Mouse (Mus musculus): ENCODE measurements around the gene Prrc2a. TPM values are rescaled to one million over a fixed set of nuclear protein-coding genes. Genes with fewer than 3 reads are reported as not detected.

The Prrc2a gene
- polyA plus RNA-seq, 1 experiment, result 352 TPM

GRCm38 (mm10) chr17:35168541-35169207 is 4.0 kb upstream of the Prrc2a start:
- no peak overlapping the region for H3K27ac ChIP-seq (ENCODE audit: insufficient read depth, low read depth, low read length)
- H3K4me1 ChIP-seq (ENCODE audit: control insufficient read depth, insufficient read depth, insufficient read length, low read length), result peaks cover 17% of the 10 kb centered on the region
- whole genome bisulfite sequencing, result 10% methylated on average over 4 of the region's 4 CpGs
- H3K4me3 ChIP-seq (ENCODE audit: low read depth, low read length), result no peak overlapping the region
- no peaks in the 10 kb centered on the region for H3K27me3 ChIP-seq (ENCODE audit: control insufficient read depth, insufficient read depth, low read length)
- H3K36me3 ChIP-seq (ENCODE audit: control insufficient read depth, insufficient read depth, low read length), result no peaks in the 10 kb centered on the region
- TF ChIP-seq CTCF (IDR thresholded peaks at IDR 0.05; ENCODE audit: extremely low read depth, insufficient read length, insufficient replicate concordance, low read depth, low read length), result peak; percentile 32; the same call in 1 of the 2 replicates
- no peak for TF ChIP-seq POLR2A (IDR thresholded peaks at IDR 0.05; ENCODE audit: low read depth, low read length)

GRCm38 (mm10) chr17:35167794-35168193 is 3.1 kb upstream of the Prrc2a start:
- WGBS, result 88% methylated on average over 7 of the region's 7 CpGs
- no peaks in the 10 kb centered on the region for H3K36me3 ChIP-seq (ENCODE audit: control insufficient read depth, insufficient read depth, low read length)
- H3K27me3 ChIP-seq (ENCODE audit: control insufficient read depth, insufficient read depth, low read length), result no peaks in the 10 kb centered on the region
- peaks cover 13% of the 10 kb centered on the region for H3K4me1 ChIP-seq (ENCODE audit: control insufficient read depth, insufficient read depth, insufficient read length, low read length)
- TF ChIP-seq CTCF (IDR thresholded peaks at IDR 0.05; ENCODE audit: extremely low read depth, insufficient read length, insufficient replicate concordance, low read depth, low read length) (no peak), POLR2A (IDR thresholded peaks at IDR 0.05; ENCODE audit: low read depth, low read length) (no peak)
- no peak overlapping the region for H3K27ac ChIP-seq (ENCODE audit: insufficient read depth, low read depth, low read length)
- no peak overlapping the region for H3K4me3 ChIP-seq (ENCODE audit: low read depth, low read length)

GRCm38 (mm10) chr17:35166352-35167035 is 1.8 kb upstream of the Prrc2a start:
- no peaks in the 10 kb centered on the region for H3K27me3 ChIP-seq (ENCODE audit: control insufficient read depth, insufficient read depth, low read length)
- peaks cover 7% of the 10 kb centered on the region; the same call in 1 of the 2 replicates for H3K36me3 ChIP-seq (ENCODE audit: control insufficient read depth, insufficient read depth, low read length)
- H3K27ac ChIP-seq (ENCODE audit: insufficient read depth, low read depth, low read length), result no peak overlapping the region
- WGBS, result 66% methylated on average over 8 of the region's 8 CpGs
- no peak overlapping the region for H3K4me3 ChIP-seq (ENCODE audit: low read depth, low read length)
- H3K4me1 ChIP-seq (ENCODE audit: control insufficient read depth, insufficient read depth, insufficient read length, low read length), result peaks cover 10% of the 10 kb centered on the region; the same call in 1 of the 2 replicates
- TF ChIP-seq POLR2A (IDR thresholded peaks at IDR 0.05; ENCODE audit: low read depth, low read length) (no peak), CTCF (IDR thresholded peaks at IDR 0.05; ENCODE audit: extremely low read depth, insufficient read length, insufficient replicate concordance, low read depth, low read length) (peak; percentile 19; the same call in 1 of the 2 replicates)

- Histone ChIP-seq H3K36me3 (ENCODE audit: control insufficient read depth, insufficient read depth, low read length) (peaks cover 16% of the 10 kb centered on the region), H3K27ac (ENCODE audit: insufficient read depth, low read depth, low read length) (peak overlapping the region; percentile 38), H3K27me3 (ENCODE audit: control insufficient read depth, insufficient read depth, low read length) (no peaks in the 10 kb centered on the region), H3K4me1 (ENCODE audit: control insufficient read depth, insufficient read depth, insufficient read length, low read length) (peaks cover 10% of the 10 kb centered on the region; the same call in 1 of the 2 replicates), H3K4me3 (ENCODE audit: low read depth, low read length) (peak overlapping the region; percentile 79)
- TF ChIP-seq POLR2A (IDR thresholded peaks at IDR 0.05; ENCODE audit: low read depth, low read length), result no peak
- TF ChIP-seq CTCF (IDR thresholded peaks at IDR 0.05; ENCODE audit: extremely low read depth, insufficient read length, insufficient replicate concordance, low read depth, low read length), result no peak
- WGBS, result 19% methylated on average over 12 of the region's 12 CpGs
Measured at GRCm38 (mm10) chr17:35165451-35166155, 906 bp upstream of the Prrc2a start.

GRCm38 (mm10) chr17:35164218-35164567 is 504 bp downstream of the Prrc2a start:
- WGBS, result 2% methylated on average over 28 of the region's 28 CpGs
- H3K4me3 ChIP-seq (ENCODE audit: low read depth, low read length), result peak overlapping the region; percentile 99
- H3K4me1 ChIP-seq (ENCODE audit: control insufficient read depth, insufficient read depth, insufficient read length, low read length), result peaks cover 10% of the 10 kb centered on the region; the same call in 1 of the 2 replicates
- no peaks in the 10 kb centered on the region for H3K27me3 ChIP-seq (ENCODE audit: control insufficient read depth, insufficient read depth, low read length)
- peak overlapping the region; percentile 80 for H3K27ac ChIP-seq (ENCODE audit: insufficient read depth, low read depth, low read length)
- peaks cover 30% of the 10 kb centered on the region for H3K36me3 ChIP-seq (ENCODE audit: control insufficient read depth, insufficient read depth, low read length)
- TF ChIP-seq CTCF (IDR thresholded peaks at IDR 0.05; ENCODE audit: extremely low read depth, insufficient read length, insufficient replicate concordance, low read depth, low read length), result no peak
- TF ChIP-seq POLR2A (IDR thresholded peaks at IDR 0.05; ENCODE audit: low read depth, low read length), result no peak

- H3K4me3 ChIP-seq (ENCODE audit: low read depth, low read length), result peak overlapping the region; percentile 99
- H3K27me3 ChIP-seq (ENCODE audit: control insufficient read depth, insufficient read depth, low read length), result no peaks in the 10 kb centered on the region
- no peak for TF ChIP-seq POLR2A (IDR thresholded peaks at IDR 0.05; ENCODE audit: low read depth, low read length)
- peaks cover 37% of the 10 kb centered on the region for H3K36me3 ChIP-seq (ENCODE audit: control insufficient read depth, insufficient read depth, low read length)
- WGBS, result 2% methylated on average over 8 of the region's 8 CpGs
- peaks cover 10% of the 10 kb centered on the region; the same call in 1 of the 2 replicates for H3K4me1 ChIP-seq (ENCODE audit: control insufficient read depth, insufficient read depth, insufficient read length, low read length)
- H3K27ac ChIP-seq (ENCODE audit: insufficient read depth, low read depth, low read length), result peak overlapping the region; percentile 80
Measured at GRCm38 (mm10) chr17:35163326-35164081, 1.2 kb downstream of the Prrc2a start.
